Mouse (Mus musculus): ENCODE measurements at regions not wholly inside any gene's neighbourhood (a gene's known extent, or its start where the extent isn't known, plus 50 kb on each side); places are given as distances from the start of the nearest gene placed in this dataset.

DNA sequence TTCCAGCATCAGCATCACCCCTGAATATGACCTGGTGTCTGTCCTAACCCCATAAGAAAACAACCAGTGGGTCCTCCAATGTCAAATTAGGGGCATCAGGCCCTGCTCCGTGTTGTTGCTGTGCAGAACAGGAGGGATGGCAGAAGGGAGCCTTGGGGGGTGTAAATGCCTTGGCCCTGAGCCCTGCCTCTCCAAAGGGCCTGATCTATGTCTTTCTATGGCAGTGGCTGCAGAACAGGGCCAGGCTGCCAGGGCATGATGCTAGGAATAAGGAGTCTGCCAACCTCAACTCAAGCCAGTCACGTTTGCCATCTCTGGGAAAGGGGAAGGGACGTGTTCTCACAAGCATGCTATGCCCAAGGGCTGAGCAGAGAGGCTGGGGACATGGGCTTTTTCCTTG, 172.9 kb downstream of the Kcna5 start:
- DNase-seq (ENCODE audit: low spot score), result no peak

- no peak for DNase-seq (ENCODE audit: low spot score)
Observed at GRCm38 (mm10) chr6:126353346-126353745, 181.9 kb downstream of the Kcna5 start.

- no peak for DNase-seq (ENCODE audit: low spot score)
Observed at GRCm38 (mm10) chr6:126350476-126350875, 183.8 kb upstream of the Ntf3 start.

GRCm38 (mm10) chr6:126349905-126350304, 183.2 kb upstream of the Ntf3 start:
- DNase-seq (ENCODE audit: low spot score), result no peak

DNA sequence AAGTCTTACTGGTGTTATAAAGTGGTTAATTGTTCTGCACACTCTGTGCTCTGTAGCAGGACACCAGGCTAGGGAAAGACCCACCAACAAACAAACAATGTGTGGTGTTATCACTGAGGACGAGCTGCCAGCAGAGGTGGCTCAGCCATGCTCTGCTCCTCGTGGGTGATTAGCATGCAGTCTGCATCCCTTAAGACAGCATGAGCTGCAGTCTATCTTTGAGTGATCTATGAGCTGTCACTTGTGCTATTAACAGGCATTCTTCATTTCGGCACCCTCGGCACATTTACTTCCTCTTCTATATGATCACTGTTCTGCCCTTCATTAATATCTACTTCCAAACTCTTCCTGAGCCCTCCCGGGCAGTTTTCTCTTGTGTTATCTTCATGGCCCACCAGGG, 178.5 kb upstream of the Ntf3 start:
- DNase-seq (ENCODE audit: low spot score), result no peak

GRCm38 (mm10) chr6:126340098-126340610, 173.4 kb upstream of the Ntf3 start:
- no peak for DNase-seq (ENCODE audit: low spot score)

DNA sequence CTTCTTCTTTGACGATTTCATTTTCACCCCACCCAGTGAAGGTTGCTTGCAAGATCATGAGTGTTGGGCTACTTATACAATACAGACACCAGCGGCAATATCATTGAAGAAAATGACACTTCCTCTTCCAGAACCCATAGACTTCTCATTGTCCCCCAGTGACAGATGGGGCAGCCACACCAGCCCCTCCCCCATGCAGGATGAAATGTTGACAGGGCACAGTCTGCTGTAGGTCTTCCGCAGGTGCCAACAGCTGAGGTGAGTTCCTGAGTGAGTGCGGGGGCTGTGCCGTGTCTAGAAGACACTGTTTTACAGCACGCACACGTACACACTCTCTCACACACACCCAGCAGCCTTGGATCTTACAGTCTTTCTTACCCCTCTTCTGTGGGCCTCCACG, 171.0 kb upstream of the Ntf3 start:
- no peak for DNase-seq (ENCODE audit: low spot score)

DNA sequence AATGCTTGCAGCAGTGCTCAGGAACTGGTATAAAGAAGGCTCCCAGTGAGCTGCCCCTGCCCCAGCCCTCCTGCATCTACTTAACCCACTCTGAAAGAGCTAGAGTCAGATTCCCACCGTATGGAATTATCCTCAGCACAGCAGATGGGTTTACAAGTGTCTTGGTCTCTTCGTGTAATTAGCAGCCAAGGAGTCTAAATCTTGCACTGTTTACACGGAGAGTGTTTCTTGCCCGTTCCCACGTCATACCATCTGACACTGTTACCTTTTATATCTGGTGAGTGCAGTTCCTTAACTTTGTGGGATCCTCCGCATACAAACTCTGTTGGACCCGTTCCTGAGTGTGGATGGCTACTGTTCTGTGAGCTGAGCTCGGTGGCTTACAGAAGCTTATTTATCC, 167.5 kb upstream of the Ntf3 start:
- no peak for DNase-seq (ENCODE audit: low spot score)

GRCm38 (mm10) chr6:126327187-126327586, 160.5 kb upstream of the Ntf3 start:
- DNase-seq (ENCODE audit: low spot score), result no peak

DNA sequence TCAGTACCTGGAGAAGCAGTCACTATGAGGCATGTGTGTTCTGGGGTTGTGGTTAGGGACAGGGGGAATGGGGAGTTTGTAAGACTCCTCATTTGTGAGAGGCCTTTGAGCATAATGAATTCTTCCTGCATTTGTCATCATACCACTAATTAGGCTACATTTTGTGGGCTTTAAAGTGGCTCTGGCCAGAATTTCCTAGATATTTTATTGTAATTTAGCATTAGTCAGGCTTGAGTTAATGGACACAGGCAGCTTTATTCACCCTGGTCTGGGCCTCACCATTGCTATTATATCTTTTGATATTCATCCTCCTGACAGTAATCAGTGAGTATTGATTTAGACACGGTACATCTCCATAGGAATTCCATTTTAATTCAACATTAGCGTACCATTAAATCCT, 151.8 kb upstream of the Ntf3 start:
- no peak for DNase-seq (ENCODE audit: low spot score)

DNA sequence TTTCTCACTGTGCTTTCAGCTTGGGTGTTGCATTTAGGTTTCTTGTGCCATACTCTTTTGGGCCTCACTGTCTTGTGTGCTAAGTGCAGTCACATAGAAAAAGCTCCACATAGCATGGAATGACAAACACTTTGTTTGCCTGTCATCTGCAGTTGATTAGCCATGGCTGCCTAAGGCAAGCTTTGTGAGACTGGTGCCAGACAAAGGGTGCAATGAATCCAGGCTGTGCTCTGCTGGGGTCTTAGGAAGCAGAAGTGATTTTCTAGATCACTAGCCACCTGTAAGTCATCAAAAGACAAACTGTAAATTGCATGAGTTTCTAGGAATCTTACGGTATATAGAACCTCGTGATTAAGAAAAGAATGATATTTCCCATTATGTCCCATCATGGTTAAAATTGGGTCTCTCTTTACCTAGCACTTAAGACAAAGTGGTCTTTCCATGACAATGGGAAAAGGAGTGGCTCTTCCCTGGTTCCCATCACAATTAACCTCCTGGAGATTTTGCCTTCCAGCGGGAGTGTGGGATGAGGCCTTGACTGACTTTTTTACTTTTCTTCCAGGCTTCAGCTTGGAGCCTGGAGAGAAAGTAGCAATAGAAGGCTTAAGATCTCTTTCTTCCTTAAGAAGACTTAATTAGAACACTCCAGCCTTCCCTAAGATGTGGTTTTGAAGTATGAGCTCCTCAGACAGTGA, 144.2 kb upstream of the Ntf3 start:
- DNase-seq (ENCODE audit: low spot score), result no peak

DNA sequence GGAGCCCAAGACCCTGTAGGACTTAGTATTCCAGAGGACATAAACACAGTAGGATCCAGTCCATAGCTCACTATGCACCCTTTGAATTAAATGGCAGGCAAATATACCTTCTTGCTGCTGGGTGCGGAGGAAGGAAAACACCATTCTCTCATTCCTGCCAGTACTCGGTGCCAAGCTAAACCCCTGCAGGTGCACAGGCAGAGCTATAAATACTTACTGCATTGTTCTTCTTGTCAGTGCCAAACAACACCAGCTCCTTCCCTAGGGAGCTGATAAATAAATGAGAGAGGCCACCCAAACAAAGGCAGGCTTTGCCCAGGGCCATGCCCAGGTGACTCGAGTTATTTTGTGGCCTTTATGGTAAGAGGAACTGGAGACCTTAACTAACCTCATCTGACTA, 136.4 kb upstream of the Ntf3 start:
- DNase-seq (ENCODE audit: low spot score), result no peak

DNA sequence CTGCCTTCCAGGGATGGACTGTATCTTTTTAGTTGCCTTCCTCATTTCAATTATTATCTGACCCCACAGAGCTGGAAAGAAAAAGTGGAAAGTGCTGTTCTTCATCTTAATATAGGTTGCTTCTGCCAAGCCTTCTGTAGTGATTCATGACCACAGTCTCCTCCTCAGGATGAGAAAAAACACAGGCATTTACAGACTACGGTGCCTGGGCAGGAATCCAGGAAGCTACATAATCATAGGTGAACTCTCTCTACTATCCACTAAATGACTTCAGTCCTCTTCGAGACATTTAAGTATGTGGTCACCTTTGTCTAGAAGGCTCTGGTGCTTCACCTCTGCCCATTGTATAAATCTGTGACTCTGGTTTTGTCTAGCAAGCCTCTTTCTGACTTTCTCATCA, 124.9 kb upstream of the Ntf3 start:
- no peak for DNase-seq (ENCODE audit: low spot score)

- no peak for DNase-seq (ENCODE audit: low spot score)
Observed at GRCm38 (mm10) chr6:126287166-126287565, 120.5 kb upstream of the Ntf3 start.

- no peak for DNase-seq (ENCODE audit: low spot score)
Observed at GRCm38 (mm10) chr6:126286201-126286600, 119.5 kb upstream of the Ntf3 start.

DNA sequence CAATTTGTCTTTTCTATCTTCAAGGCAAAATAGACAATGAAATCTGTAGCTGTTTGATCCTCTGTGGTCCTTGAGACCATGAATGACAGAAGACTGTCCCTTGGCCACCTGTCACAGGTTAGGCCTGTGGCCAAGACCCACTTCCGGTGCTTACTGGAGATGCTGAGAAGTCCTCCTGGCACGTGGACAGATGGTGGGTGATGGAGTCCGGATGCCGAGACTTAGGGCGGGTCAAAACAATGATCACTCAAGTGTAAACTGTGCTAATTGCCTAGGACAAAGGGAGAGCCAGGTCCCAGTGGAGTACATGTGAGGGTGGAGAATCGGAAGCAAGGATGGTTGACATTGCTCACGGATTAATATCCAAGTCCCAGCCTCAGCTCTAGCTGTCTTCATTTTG, 117.7 kb upstream of the Ntf3 start:
- no peak for DNase-seq (ENCODE audit: low spot score)

DNA sequence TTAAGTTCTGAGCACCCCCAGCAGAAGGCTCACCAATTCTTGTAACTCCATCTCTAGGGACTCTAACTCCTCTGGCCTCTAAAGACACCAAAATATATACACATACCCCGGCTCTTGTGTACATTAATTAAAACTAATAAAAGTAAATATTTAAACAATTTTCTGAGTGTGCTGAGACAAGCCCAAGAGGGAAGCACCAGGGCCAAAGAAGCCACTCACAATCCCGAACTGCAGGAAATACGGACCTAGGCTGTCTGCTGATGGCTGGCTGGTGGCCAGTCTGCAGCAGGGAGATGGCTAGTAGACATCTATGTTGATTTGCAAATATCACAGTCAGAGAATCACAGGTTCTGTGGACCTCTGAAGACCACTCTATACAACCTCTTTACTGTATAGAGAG, 113.6 kb upstream of the Ntf3 start:
- DNase-seq (ENCODE audit: low spot score), result no peak

DNA sequence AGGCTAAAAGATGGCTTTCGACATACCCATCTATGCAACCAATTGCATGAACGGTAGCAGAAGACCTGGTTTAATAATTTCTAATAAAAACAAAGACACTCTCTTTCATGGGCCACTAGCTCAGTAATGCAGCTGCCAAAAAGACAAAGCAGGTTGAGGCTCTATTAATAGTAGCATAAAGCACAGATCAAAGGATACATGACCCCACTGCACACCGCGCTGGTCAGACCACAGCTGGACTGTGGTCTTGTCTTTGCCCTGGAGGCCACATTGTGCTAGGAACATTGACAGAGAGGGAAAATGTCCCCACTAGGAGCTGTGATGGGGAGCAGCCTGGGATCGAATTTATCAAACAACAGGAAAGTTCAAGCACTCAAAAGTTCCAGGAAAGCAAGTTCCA, 79.3 kb upstream of the Ntf3 start:
- DNase-seq (ENCODE audit: low spot score), result no peak

GRCm38 (mm10) chr6:126245431-126245830, 78.7 kb upstream of the Ntf3 start:
- no peak for DNase-seq (ENCODE audit: low spot score)

DNA sequence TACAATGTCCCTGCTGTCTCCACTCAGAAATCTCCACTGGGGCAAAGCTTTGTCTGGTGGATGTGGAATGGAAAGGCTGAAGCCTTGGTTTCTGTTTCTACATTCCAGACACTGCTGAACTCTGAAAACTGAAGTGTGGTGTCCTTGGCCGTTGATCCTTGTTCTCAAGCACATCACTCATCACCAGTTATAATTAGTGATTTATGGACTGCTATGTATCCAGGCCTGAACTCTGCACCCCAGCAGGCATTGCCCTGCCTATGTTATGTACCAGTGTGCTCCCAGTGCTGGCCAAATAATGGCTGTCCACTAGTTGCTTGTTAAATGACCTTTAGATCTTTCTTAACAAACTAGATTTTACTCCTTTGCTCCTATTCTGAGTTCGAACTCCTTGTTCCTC, 75.6 kb upstream of the Ntf3 start:
- no peak for DNase-seq (ENCODE audit: low spot score)

- DNase-seq (ENCODE audit: low spot score), result no peak
Observed at GRCm38 (mm10) chr6:126240256-126240655, 73.5 kb upstream of the Ntf3 start.
